Mouse (Mus musculus): ENCODE measurements around the gene Vcam1. TPM values are rescaled to one million over a fixed set of nuclear protein-coding genes. Genes with fewer than 3 reads are reported as not detected.

The Vcam1 gene
- total and polyA plus RNA-seq, 2 experiments, result 1.9 to 16.9 TPM

DNA sequence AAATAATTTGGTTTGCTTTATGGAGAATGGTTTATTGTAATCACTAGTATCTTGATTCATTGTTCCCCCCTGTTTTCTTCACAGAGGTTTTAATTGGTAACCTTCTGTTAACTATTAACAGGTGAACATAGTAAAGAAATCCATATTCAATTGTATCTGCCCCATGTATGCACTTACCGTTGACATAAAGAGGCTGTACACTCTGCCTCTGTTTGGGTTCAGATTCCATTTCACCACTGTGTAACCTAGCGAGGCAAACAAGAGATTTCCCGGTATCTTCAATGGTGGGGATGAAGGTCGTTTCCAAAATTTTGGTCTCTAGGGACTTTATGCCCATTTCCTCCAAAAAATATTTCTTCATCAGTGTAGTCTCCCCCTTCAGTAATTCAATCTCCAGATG, 12.4 kb downstream of the Vcam1 start:
- no peak for TF ChIP-seq POLR2A (IDR thresholded peaks at IDR 0.05; ENCODE audit: extremely low read depth, insufficient read depth, low read length)
- no peak for TF ChIP-seq CTCF (IDR thresholded peaks at IDR 0.05; ENCODE audit: low read depth, low read length)
- Histone ChIP-seq H3K79me2 (ENCODE audit: control insufficient read depth, insufficient read depth, low read length) (no peaks in the 10 kb centered on the region), H3K9ac (ENCODE audit: low read depth, low read length) (no peak overlapping the region), H3K4me3 (ENCODE audit: insufficient read depth, low read depth, low read length) (no peak overlapping the region), H3K4me1 (ENCODE audit: control insufficient read depth, insufficient read depth, low read length) (peaks cover 1% of the 10 kb centered on the region; the same call in 1 of the 2 replicates), H3K36me3 (ENCODE audit: control insufficient read depth, insufficient read depth, low read length) (no peaks in the 10 kb centered on the region), H3K27ac (replicated peaks; ENCODE audit: insufficient read depth, low read depth, low read length) (no peak overlapping the region), H3K27me3 (ENCODE audit: control insufficient read depth, insufficient read depth, low read length) (no peaks in the 10 kb centered on the region)
- DNase-seq (ENCODE audit: extremely low read depth, low read depth, low spot score), result no peak
- 26% methylated on average over 4 of the region's 4 CpGs for WGBS

DNA sequence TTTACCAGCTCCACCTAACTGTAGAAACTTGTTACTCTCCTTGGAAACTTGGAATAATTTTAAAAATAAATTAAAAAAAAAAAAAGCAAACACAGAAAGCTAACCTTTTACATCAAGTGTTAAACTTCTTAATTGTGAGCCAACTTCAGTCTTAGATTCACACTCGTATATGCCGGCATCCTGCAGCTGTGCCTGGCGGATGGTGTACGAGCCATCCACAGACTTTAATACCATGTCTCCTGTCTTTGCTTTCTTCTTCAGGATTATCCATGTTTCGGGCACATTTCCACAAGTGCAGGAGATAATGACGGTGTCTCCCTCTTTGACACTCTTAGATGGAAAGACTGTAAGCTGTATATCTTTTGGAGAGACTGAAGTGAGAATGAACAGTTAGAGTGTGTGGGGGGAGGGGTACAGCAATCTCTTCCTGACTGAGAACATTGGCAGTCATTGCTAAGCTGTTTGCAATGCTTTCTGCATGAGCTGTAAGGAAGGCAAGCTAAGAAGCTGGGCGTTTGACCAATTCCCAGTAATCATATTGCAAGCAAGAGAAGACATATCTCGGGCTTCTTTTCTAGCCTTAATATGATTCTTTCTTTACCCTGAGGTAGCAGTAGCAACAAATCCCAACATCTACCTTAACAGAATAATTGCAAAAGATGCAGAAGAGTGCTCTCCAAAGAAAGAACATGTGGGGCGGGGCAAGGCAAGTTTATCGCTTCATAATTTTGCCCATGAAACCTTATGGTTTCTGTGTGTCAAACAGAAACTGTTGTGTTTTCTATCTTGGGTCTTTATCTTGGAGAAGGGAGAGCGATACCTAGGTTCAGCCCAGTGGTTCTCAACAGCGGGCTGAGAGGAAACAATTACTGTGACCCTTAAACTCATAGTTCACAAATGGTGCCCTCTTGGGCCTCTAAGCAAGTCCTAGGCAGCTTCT, 15.0 kb downstream of the Vcam1 start:
- peaks cover 1% of the 10 kb centered on the region; the same call in 1 of the 2 replicates for H3K4me1 ChIP-seq (ENCODE audit: control insufficient read depth, insufficient read depth, low read length)
- no peaks in the 10 kb centered on the region for H3K27me3 ChIP-seq (ENCODE audit: control insufficient read depth, insufficient read depth, low read length)
- no peaks in the 10 kb centered on the region for H3K79me2 ChIP-seq (ENCODE audit: control insufficient read depth, insufficient read depth, low read length)
- no peak overlapping the region for H3K4me3 ChIP-seq (ENCODE audit: insufficient read depth, low read depth, low read length)
- H3K36me3 ChIP-seq (ENCODE audit: control insufficient read depth, insufficient read depth, low read length), result no peaks in the 10 kb centered on the region; the same call in 1 of the 2 replicates
- TF ChIP-seq POLR2A (IDR thresholded peaks at IDR 0.05; ENCODE audit: extremely low read depth, insufficient read depth, low read length), result no peak
- no peak for TF ChIP-seq CTCF (IDR thresholded peaks at IDR 0.05; ENCODE audit: low read depth, low read length)
- DNase-seq (ENCODE audit: extremely low read depth, low read depth, low spot score), result no peak
- WGBS, result 81% methylated on average over 12 of the region's 12 CpGs
- H3K9ac ChIP-seq (ENCODE audit: low read depth, low read length), result no peak overlapping the region
- no peak overlapping the region for H3K27ac ChIP-seq (replicated peaks; ENCODE audit: insufficient read depth, low read depth, low read length)

- WGBS, result 74% methylated on average over 7 of the region's 7 CpGs
- no peaks in the 10 kb centered on the region for H3K79me2 ChIP-seq (ENCODE audit: control insufficient read depth, insufficient read depth, low read length)
- no peak for DNase-seq (ENCODE audit: extremely low read depth, low read depth, low spot score)
- no peaks in the 10 kb centered on the region; the same call in 1 of the 2 replicates for H3K4me1 ChIP-seq (ENCODE audit: control insufficient read depth, insufficient read depth, low read length)
- no peak overlapping the region for H3K4me3 ChIP-seq (ENCODE audit: insufficient read depth, low read depth, low read length)
- H3K27me3 ChIP-seq (ENCODE audit: control insufficient read depth, insufficient read depth, low read length), result no peaks in the 10 kb centered on the region
- no peak overlapping the region for H3K27ac ChIP-seq (replicated peaks; ENCODE audit: insufficient read depth, low read depth, low read length)
- TF ChIP-seq POLR2A (IDR thresholded peaks at IDR 0.05; ENCODE audit: extremely low read depth, insufficient read depth, low read length) (no peak), CTCF (IDR thresholded peaks at IDR 0.05; ENCODE audit: low read depth, low read length) (no peak)
- H3K9ac ChIP-seq (ENCODE audit: low read depth, low read length), result no peak overlapping the region
- H3K36me3 ChIP-seq (ENCODE audit: control insufficient read depth, insufficient read depth, low read length), result no peaks in the 10 kb centered on the region; the same call in 1 of the 2 replicates
Measured at GRCm38 (mm10) chr3:116113443-116114241, 15.8 kb downstream of the Vcam1 start.

DNA sequence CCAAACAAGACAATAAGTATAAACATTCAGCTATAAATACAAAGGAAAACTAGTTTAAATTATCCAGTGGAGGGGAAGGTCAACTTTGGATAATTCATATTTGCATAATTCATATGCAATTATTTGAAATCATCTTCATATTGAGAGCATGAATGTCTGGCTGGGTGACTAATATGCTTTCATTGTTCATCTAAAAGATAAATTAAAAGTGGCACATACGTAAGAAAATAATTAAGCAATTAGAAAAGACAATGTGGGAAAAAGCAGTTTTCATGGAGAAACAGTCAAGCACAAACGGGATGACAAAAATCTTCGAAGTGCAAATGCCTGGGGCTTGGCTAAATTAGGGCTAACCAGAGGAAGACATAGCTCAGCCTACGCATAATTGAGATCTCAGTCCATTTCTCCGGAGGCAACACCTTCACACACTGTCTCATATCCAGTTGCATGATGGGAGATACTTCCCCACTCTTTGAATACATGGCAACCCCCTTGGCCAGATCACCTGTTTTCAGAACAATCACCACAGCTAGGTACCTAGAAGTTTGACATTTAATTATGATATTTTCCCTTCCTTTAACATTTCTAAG, 16.6 kb downstream of the Vcam1 start:
- no peak overlapping the region for H3K9ac ChIP-seq (ENCODE audit: low read depth, low read length)
- no peaks in the 10 kb centered on the region; the same call in 1 of the 2 replicates for H3K36me3 ChIP-seq (ENCODE audit: control insufficient read depth, insufficient read depth, low read length)
- TF ChIP-seq CTCF (IDR thresholded peaks at IDR 0.05; ENCODE audit: low read depth, low read length) (no peak), POLR2A (IDR thresholded peaks at IDR 0.05; ENCODE audit: extremely low read depth, insufficient read depth, low read length) (no peak)
- no peak overlapping the region for H3K4me3 ChIP-seq (ENCODE audit: insufficient read depth, low read depth, low read length)
- 91% methylated on average over 5 of the region's 5 CpGs for WGBS
- H3K4me1 ChIP-seq (ENCODE audit: control insufficient read depth, insufficient read depth, low read length), result no peaks in the 10 kb centered on the region; the same call in 1 of the 2 replicates
- no peak for DNase-seq (ENCODE audit: extremely low read depth, low read depth, low spot score)
- H3K27me3 ChIP-seq (ENCODE audit: control insufficient read depth, insufficient read depth, low read length), result no peaks in the 10 kb centered on the region
- H3K27ac ChIP-seq (replicated peaks; ENCODE audit: insufficient read depth, low read depth, low read length), result no peak overlapping the region
- no peaks in the 10 kb centered on the region for H3K79me2 ChIP-seq (ENCODE audit: control insufficient read depth, insufficient read depth, low read length)

DNA sequence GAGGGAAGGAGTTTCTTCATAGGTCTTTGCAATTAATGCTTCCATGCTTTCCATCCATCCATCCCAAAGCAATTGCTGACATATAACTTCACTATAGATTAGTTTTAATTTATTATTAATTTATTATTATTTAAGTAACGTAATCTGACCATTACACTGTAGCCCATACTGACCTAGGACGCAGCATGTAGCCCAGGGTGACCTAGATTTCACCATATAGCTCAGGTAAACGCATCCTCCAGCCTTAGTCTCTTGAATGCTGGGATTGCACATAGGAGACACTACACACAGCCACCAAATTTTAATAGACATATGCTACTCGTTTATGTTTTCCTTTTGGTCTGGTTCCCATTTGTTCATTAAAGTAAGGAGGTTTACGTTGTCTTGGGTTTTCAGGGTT, 23.8 kb downstream of the Vcam1 start:
- no peak for TF ChIP-seq CTCF (IDR thresholded peaks at IDR 0.05; ENCODE audit: low read depth, low read length)
- TF ChIP-seq POLR2A (IDR thresholded peaks at IDR 0.05; ENCODE audit: extremely low read depth, insufficient read depth, low read length), result no peak
- no peak for DNase-seq (ENCODE audit: extremely low read depth, low read depth, low spot score)
- Histone ChIP-seq H3K27ac (replicated peaks; ENCODE audit: insufficient read depth, low read depth, low read length) (no peak overlapping the region), H3K4me1 (ENCODE audit: control insufficient read depth, insufficient read depth, low read length) (no peaks in the 10 kb centered on the region), H3K79me2 (ENCODE audit: control insufficient read depth, insufficient read depth, low read length) (no peaks in the 10 kb centered on the region), H3K27me3 (ENCODE audit: control insufficient read depth, insufficient read depth, low read length) (no peaks in the 10 kb centered on the region), H3K9ac (ENCODE audit: low read depth, low read length) (no peak overlapping the region), H3K4me3 (ENCODE audit: insufficient read depth, low read depth, low read length) (no peak overlapping the region), H3K36me3 (ENCODE audit: control insufficient read depth, insufficient read depth, low read length) (no peaks in the 10 kb centered on the region; the same call in 1 of the 2 replicates)
- 97% methylated on average over 5 of the region's 5 CpGs for WGBS
